Mouse (Mus musculus): Measurements from ENCODE around the gene Myo18a.
"Not testable (repeated sequence)": the region's sequence is repeated elsewhere in the genome, so short reads cannot be mapped to it uniquely, and the experiment has no call there.

The Myo18a gene

GRCm38 (mm10) chr11:77762783-77763672 lies at the start of gene Myo18a:
Myo18a (plus strand) TSS chr11:77763246.
- in situ Hi-C loops (cut with MboI, MseI): no loop called here

GRCm38 (mm10) chr11:77713736-77714135 lies 49.3 kb upstream of the Myo18a start:
- in situ Hi-C loops (cut with MboI, MseI): no loop called here

GRCm38 (mm10) chr11:77719055-77719454 lies 44.0 kb upstream of the Myo18a start:
- in situ Hi-C loops (cut with MboI, MseI): no loop called here

GRCm38 (mm10) chr11:77721389-77721788 lies 41.7 kb upstream of the Myo18a start:
- in situ Hi-C loops (cut with MboI, MseI): no loop called here

DNA sequence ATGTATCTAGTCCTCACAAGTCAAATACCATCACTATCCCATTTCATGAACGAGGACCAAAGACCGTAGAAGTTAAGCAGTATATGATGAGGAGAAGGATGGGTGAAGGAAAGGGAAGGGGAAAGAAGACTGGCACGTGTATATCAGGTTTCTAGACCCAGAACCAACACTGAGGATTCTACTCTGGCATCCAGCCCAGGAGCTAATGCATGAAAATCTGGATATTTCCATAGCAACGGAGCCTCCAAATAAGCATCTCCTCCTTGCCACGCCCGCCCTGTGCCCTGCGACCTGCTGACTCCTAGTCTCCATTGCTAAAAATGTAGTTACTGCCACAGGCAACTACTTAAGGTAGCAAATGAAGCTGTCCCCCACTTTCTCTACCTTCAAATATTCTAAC lies 38.3 kb upstream of the Myo18a start:
- in situ Hi-C loops (cut with MboI, MseI): no loop called here

GRCm38 (mm10) chr11:77725183-77725582 lies 37.9 kb upstream of the Myo18a start, which contains the start of gene Cryba1:
Cryba1 (minus strand) TSS chr11:77725283.
- in situ Hi-C loops (cut with MboI, MseI): no loop called here

DNA sequence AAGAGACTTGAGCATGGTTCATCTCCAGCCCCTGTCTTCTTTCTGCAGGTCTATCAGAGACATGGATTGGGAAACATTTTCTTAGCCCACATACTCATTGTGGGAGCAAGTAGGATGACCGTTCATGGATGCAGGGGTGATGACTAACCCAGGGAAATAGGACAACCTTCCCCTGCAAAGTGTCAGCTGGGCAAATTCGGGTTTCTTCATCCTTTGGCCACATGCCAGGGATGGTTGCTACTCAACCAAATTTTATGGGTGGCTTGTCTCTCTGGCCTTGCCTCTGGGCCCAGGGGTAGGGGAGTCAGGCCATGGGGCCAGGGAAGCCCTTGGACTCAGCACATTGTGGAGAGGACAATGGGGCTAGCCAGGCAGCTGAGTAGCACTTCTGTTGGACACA lies 34.5 kb upstream of the Myo18a start:
- in situ Hi-C loops (cut with MboI, MseI): no loop called here

GRCm38 (mm10) chr11:77737289-77737688 lies 25.8 kb upstream of the Myo18a start:
- in situ Hi-C loops (cut with MboI, MseI): no loop called here

- in situ Hi-C loops (cut with MboI, MseI): no loop called here
Observed at GRCm38 (mm10) chr11:77738555-77738954, 24.5 kb upstream of the Myo18a start.

GRCm38 (mm10) chr11:77743966-77744365 lies 19.1 kb upstream of the Myo18a start:
- in situ Hi-C loops (cut with MboI, MseI): loop anchor here (5.0 kb wide), 2 partner anchors 73 to 213 kb away; no protein-coding TSS in a partner anchor

DNA sequence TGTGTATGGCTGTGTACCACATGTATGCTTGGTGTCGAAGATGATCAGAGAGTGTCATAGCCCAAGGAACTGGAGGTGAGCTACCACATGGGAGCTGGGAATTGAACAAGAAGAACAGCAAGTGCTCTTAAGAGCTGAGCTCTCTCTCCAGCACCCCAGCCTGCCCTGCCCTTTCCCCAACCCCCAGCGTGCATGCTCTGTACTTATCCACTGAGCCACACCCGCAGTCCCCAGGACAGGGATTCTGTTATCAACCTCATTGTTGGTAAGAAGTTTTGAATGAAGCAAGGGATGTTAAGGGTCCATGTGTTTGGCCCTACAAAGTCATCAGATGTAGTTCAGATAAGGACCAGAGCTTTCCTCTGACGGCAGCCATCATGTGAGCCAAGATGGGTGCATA lies 16.4 kb upstream of the Myo18a start:
- in situ Hi-C loops (cut with MboI, MseI): no loop called here

- in situ Hi-C loops (cut with MboI, MseI): not testable (repeated sequence)
Observed at GRCm38 (mm10) chr11:77747103-77747502, 15.9 kb upstream of the Myo18a start.

- in situ Hi-C loops (cut with MboI, MseI): no loop called here
Observed at GRCm38 (mm10) chr11:77748996-77749395, 14.1 kb upstream of the Myo18a start.

GRCm38 (mm10) chr11:77752525-77752924 lies 10.5 kb upstream of the Myo18a start:
- in situ Hi-C loops (cut with MboI, MseI): no loop called here

GRCm38 (mm10) chr11:77753469-77753868 lies 9.6 kb upstream of the Myo18a start:
- in situ Hi-C loops (cut with MboI, MseI): no loop called here

DNA sequence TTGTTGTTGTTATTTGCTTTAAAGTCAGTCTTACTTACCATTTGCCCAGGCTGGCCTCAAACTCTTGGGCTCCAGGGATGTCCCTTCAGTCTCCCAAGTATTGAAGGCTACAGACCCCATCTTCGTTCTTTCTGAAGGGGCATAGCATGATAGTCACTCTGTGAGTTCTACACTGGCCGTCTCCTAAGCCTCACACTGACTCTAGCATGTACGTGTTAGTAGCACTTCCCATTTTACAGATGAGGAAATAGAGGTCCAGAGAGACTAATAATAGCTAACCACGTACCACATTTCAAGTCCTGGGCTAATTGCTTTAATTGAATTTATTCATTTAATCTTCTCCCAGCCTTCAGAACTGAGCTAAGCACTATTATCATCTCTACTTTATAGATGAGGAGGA lies 3.0 kb upstream of the Myo18a start:
- in situ Hi-C loops (cut with MboI, MseI): no loop called here

DNA sequence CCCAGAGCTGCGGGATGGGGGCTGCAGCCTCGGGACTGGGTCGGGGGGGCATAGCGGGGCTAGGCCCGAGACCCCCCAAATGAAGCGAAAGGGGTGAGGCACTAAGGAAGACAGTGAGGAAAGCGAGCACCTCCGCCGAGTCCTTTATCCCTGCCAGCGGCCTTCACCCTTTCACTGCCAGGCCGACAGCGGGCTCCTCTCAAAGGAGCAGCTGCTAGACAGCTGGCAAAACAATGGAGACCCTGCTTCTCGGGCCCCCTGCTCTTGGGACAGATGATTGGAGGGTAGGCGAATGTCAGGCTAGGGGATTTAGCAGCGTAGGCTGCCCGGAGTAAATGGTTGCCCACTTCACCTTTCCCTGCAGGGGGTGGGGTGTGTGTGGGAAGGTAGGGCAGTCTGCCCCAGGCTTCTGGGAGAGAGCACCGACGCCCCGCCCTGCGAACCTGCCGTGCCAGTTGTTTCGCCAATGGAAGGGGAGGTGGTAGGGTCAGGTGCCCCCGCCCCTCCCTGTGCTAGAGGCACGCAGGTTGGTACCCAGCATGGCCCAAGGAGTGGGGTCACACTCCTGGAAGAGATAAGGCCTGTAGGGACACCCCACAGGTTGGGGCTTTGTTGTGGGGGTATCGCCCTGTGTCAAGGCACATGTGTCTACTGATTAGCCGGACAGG lies 761 bp downstream of the Myo18a start:
- in situ Hi-C loops (cut with MboI, MseI): no loop called here

GRCm38 (mm10) chr11:77764694-77765458 lies 1.8 kb downstream of the Myo18a start:
- in situ Hi-C loops (cut with MboI, MseI): no loop called here

GRCm38 (mm10) chr11:77765459-77765777 lies 2.4 kb downstream of the Myo18a start:
- in situ Hi-C loops (cut with MboI, MseI): no loop called here

- in situ Hi-C loops (cut with MboI, MseI): no loop called here
Observed at GRCm38 (mm10) chr11:77766351-77767001, 3.4 kb downstream of the Myo18a start.

- in situ Hi-C loops (cut with MboI, MseI): no loop called here
Observed at GRCm38 (mm10) chr11:77769496-77769895, 6.5 kb downstream of the Myo18a start.

- in situ Hi-C loops (cut with MboI, MseI): no loop called here
Observed at GRCm38 (mm10) chr11:77770346-77770745, 7.3 kb downstream of the Myo18a start.

All from T-helper 1 cell (primary cell).